ENCODE assay signal across 8 mouse cellular contexts in the genomic region with DNA sequence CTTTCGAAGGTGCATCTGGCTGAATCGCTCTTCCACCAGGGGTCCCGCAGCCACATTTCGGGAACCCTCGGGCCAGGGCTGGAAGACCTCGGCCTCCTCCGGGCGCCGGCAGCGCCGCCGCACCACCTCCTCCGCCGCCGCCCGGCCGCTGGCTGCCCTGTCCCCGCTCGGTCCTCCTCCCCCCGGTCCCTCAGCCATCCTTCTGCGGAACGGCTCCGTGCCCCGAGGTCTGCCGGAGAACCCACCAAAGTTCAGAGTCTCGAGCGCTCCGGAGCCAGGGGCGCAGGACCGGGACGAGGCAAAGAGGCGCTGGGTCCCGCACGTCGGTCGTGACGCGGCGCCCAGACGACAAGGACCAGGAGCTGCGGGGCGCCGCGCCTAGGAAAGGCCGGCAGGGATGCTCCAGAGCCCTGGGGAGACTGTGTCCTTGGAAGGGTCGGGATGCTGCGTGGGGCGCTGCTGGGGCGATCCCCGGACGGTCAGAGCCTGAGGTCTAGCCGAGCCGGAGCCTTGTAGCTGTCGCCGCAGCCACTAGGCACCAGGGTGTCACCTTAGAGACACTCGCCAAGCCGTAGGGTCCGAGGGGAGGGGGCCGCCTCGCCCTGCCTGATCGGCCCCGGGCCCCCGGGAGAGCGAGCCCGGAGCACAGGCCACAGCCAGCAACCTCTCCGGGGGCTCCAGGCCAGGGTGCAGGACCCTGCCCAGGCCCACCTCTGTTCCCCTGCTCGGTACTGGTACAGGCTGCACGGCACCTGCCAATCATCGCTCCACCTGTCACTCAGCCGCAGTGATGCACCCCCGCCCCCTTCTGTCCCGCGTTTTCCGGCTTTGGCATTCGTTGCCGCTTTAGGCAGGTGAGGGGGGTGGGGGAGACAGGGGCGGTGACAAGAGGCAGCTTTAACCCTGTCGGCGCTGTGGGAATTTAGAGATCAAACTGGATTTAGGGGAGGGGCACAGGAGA. TPM values are rescaled to one million over a fixed set of nuclear protein-coding genes. Genes with fewer than 3 reads are reported as not detected.
DNase-seq lines count a peak whose midpoint lies in the region; ATAC-seq and TF ChIP-seq lines count a peak whose summit lies in the region.

Gene Dgkz (minus strand): TSS at position 284 of the 961 bp plus-strand sequence.

- no peaks in the 10 kb centered on the region for H3K9me3 ChIP-seq in ES-E14 (ENCODE audit: control insufficient read depth, insufficient read depth, low read depth, low read length)
- no peaks in the 10 kb centered on the region; the same call in 1 of the 2 replicates for H3K9me3 ChIP-seq in embryonic facial prominence, embryonic 13.5 days
- no peaks in the 10 kb centered on the region for H3K9me3 ChIP-seq in heart, embryonic 16.5 days (replicated peaks; ENCODE audit: control insufficient read depth, low read length)
- no peaks in the 10 kb centered on the region for H3K9me3 ChIP-seq in neural tube, embryonic 11.5 days (ENCODE audit: control insufficient read depth, low read length)

- intact Hi-C loops in left cerebral cortex, postnatal 36 days (cut with DNase I), result loop anchor here (5.0 kb wide), 1 partner anchor 34 kb away; no protein-coding TSS in a partner anchor

- DNase-seq in cerebellum, adult 11-12 months, result peak; percentile 61
- no peak for DNase-seq in cerebellum, postnatal 36 days
- DNase-seq in ES-E14 (ENCODE audit: low read depth, low spot score), result no peak
- DNase-seq in left cerebral cortex, postnatal 36 days (ENCODE audit: low spot score in 2 of 2), result peak in 1 of 2 experiments; percentile 52
- peak; percentile 53 for DNase-seq in neural tube, embryonic 11.5 days (ENCODE audit: low spot score)
- DNase-seq in spleen, postnatal 4 days (ENCODE audit: low spot score in 2 of 2), result no peak

- in situ Hi-C loops in ES-E14 (cut with MboI; ENCODE audit: low sequenced_read_pairs in 2 of 2, unreplicated experiment in 2 of 2), result loop anchor here in 1 of 2 experiments (25.0 kb wide), 1 partner anchor 361 kb away; no protein-coding TSS in a partner anchor

- peak within 1 kb of the TSS; percentile 66 to 72 for H3K4me3 ChIP-seq in ES-E14 (ENCODE audit: insufficient read depth in 1 of 2, low read depth in 1 of 2, low read length in 2 of 2, poor library complexity in 1 of 2, severe bottlenecking in 1 of 2)
- peak within 1 kb of the TSS; percentile 43 for H3K4me3 ChIP-seq in embryonic facial prominence, embryonic 13.5 days
- H3K4me3 ChIP-seq in heart, embryonic 16.5 days (ENCODE audit: low read length), result peak within 1 kb of the TSS; percentile 55
- H3K4me3 ChIP-seq in neural tube, embryonic 11.5 days (ENCODE audit: low read depth, low read length), result peak within 1 kb of the TSS; percentile 37

- peaks cover 4 to 41% of the 10 kb centered on the region in 2 experiments; a peak in 3 of 4 replicates for H3K4me1 ChIP-seq in ES-E14 (ENCODE audit: control insufficient read depth in 2 of 2, insufficient read depth in 2 of 2, low read length in 2 of 2, poor library complexity in 1 of 2)
- H3K4me1 ChIP-seq in embryonic facial prominence, embryonic 13.5 days, result peaks cover 42% of the 10 kb centered on the region
- peaks cover 38% of the 10 kb centered on the region for H3K4me1 ChIP-seq in heart, embryonic 16.5 days (ENCODE audit: control insufficient read depth, insufficient read depth, low read length)
- peaks cover 34% of the 10 kb centered on the region for H3K4me1 ChIP-seq in neural tube, embryonic 11.5 days (ENCODE audit: control insufficient read depth, insufficient read depth, low read length)

- H3K27me3 ChIP-seq in embryonic facial prominence, embryonic 13.5 days, result peaks cover 64% of the 10 kb centered on the region
- H3K27me3 ChIP-seq in heart, embryonic 16.5 days (ENCODE audit: control insufficient read depth, insufficient read depth, low read length), result peaks cover 28% of the 10 kb centered on the region
- peaks cover 28% of the 10 kb centered on the region for H3K27me3 ChIP-seq in neural tube, embryonic 11.5 days (ENCODE audit: control insufficient read depth, insufficient read depth, low read length)

- 2% methylated on average over 79 of the region's 79 CpGs for WGBS in embryonic facial prominence, embryonic 13.5 days
- 2% methylated on average over 79 of the region's 79 CpGs for WGBS in heart, embryonic 16.5 days
- under 1% methylated on average over 74 of the region's 79 CpGs for WGBS in neural tube, embryonic 11.5 days

- H3K4me2 ChIP-seq in embryonic facial prominence, embryonic 13.5 days, result peak within 1 kb of the TSS; percentile 70
- peak within 1 kb of the TSS; percentile 80 for H3K4me2 ChIP-seq in heart, embryonic 16.5 days (ENCODE audit: low read depth, low read length)
- peak within 1 kb of the TSS; percentile 64 for H3K4me2 ChIP-seq in neural tube, embryonic 11.5 days (ENCODE audit: low read depth)

- 0 out of 2 replicates have a peak, but pooled peaks have one; percentile 35 for ATAC-seq in embryonic facial prominence, embryonic 13.5 days (ENCODE audit: insufficient number of reproducible peaks, insufficient read depth, low FRiP score, low TSS enrichment, low read depth)
- ATAC-seq in heart, embryonic 16.5 days (replicated peaks; ENCODE audit: extremely low read depth, insufficient read depth, low FRiP score), result no peak
- ATAC-seq in neural tube, embryonic 11.5 days (ENCODE audit: insufficient read depth, low FRiP score, low TSS enrichment), result 0 out of 2 replicates have a peak, but pooled peaks have one; percentile 17

- H3K9ac ChIP-seq in ES-E14 (ENCODE audit: insufficient read depth, low read depth, low read length, poor library complexity, severe bottlenecking), result peak within 1 kb of the TSS; percentile 57
- peak within 1 kb of the TSS; percentile 64 for H3K9ac ChIP-seq in embryonic facial prominence, embryonic 13.5 days
- peak within 1 kb of the TSS; percentile 67 for H3K9ac ChIP-seq in heart, embryonic 16.5 days (ENCODE audit: low read length)
- peak within 1 kb of the TSS; percentile 54 for H3K9ac ChIP-seq in neural tube, embryonic 11.5 days (ENCODE audit: low read length)

- H3K27ac ChIP-seq in ES-E14 (ENCODE audit: insufficient read depth, low read depth, low read length, poor library complexity, severe bottlenecking), result no peak within 1 kb of the TSS
- no peak within 1 kb of the TSS for H3K27ac ChIP-seq in embryonic facial prominence, embryonic 13.5 days
- no peak within 1 kb of the TSS for H3K27ac ChIP-seq in heart, embryonic 16.5 days (ENCODE audit: low read length)
- H3K27ac ChIP-seq in neural tube, embryonic 11.5 days (ENCODE audit: low read depth, low read length), result no peak within 1 kb of the TSS

- H3K36me3 ChIP-seq in ES-E14 (ENCODE audit: control insufficient read depth, insufficient read depth, low read length, poor library complexity, severe bottlenecking), result no peaks in the 10 kb centered on the region
- H3K36me3 ChIP-seq in embryonic facial prominence, embryonic 13.5 days, result no peaks in the 10 kb centered on the region
- H3K36me3 ChIP-seq in heart, embryonic 16.5 days (ENCODE audit: control insufficient read depth, insufficient read depth), result no peaks in the 10 kb centered on the region
- no peaks in the 10 kb centered on the region for H3K36me3 ChIP-seq in neural tube, embryonic 11.5 days (ENCODE audit: control insufficient read depth, insufficient read depth, low read length)

TF ChIP-seq in ES-E14, 5 proteins besides CTCF, POLR2A, EP300 and RAD21:
- TF ChIP-seq MAFK (IDR thresholded peaks at IDR 0.05; ENCODE audit: insufficient read depth, low read depth, low read length) (no peak), HCFC1 (IDR thresholded peaks at IDR 0.05; ENCODE audit: borderline replicate concordance, insufficient read depth, low read length) (no peak), ZNF384 (IDR thresholded peaks at IDR 0.05; ENCODE audit: low read depth, low read length) (no peak), CHD2 (IDR thresholded peaks at IDR 0.05; ENCODE audit: low read depth, low read length) (no peak), ZC3H11A (IDR thresholded peaks at IDR 0.05; ENCODE audit: borderline replicate concordance, low read depth, low read length) (no peak)

RNA-seq across cellular contexts. Expression of gene Dgkz, which starts in this region (rescaled TPM):
- 47.0 and 59.0 TPM in 2 replicates for total RNA-seq in ES-E14 (2012; rRNA removed)
- 34.2 and 41.9 TPM in 2 replicates for polyA plus RNA-seq in embryonic facial prominence, embryonic 13.5 days (2015; fragmentation: Nextera tagmentation; extraction: Ambion mirVana)
- polyA plus RNA-seq in heart, embryonic 16.5 days (2015; fragmentation: Nextera tagmentation; extraction: Ambion mirVana), result 43.1 and 46.8 TPM in 2 replicates
- total RNA-seq in left cerebral cortex, postnatal 36 days (2021), result 100 to 1,000 TPM; 503 to 538 TPM
- 34.6 and 37.7 TPM in 2 replicates for polyA plus RNA-seq in neural tube, embryonic 11.5 days (2014; fragmentation: Nextera tagmentation; extraction: Ambion mirVana)

Comparison
In these comparisons a context has a peak if more than half of its experiments do, and no peak if none do; other contexts are left out.
1. DNase-seq: peak in cerebellum, adult 11-12 months (single experiment) and neural tube, embryonic 11.5 days (single experiment); none in cerebellum, postnatal 36 days (0 of 2), ES-E14 (single experiment) and spleen, postnatal 4 days (0 of 2).
2. Peak in every context shown above with its lines, with median percentiles within 50 percentile points of each other: H3K4me3 ChIP-seq, H3K9ac ChIP-seq and H3K4me2 ChIP-seq.